Mouse (Mus musculus) spleen, adult 2 months (tissue): ENCODE results near the gene Anp32a.

ENCODE experiments used
- CTCF ChIP-seq: fragments of 200-500 bp; IDR thresholded peaks from 2 replicates; pipeline ENCODE4 v1.5.1; 2011; ENCODE audit warnings: mild to moderate bottlenecking, inconsistent platforms; ENCODE audit not compliant: insufficient read depth, insufficient read length, insufficient replicate concordance; ENCODE audit errors: extremely low read depth
- POLR2A ChIP-seq: fragments of 200-500 bp; IDR thresholded peaks from 2 replicates; pipeline ENCODE4 v1.6.1; 2011; ENCODE audit warnings: low read depth, low read length, inconsistent platforms

DNA sequence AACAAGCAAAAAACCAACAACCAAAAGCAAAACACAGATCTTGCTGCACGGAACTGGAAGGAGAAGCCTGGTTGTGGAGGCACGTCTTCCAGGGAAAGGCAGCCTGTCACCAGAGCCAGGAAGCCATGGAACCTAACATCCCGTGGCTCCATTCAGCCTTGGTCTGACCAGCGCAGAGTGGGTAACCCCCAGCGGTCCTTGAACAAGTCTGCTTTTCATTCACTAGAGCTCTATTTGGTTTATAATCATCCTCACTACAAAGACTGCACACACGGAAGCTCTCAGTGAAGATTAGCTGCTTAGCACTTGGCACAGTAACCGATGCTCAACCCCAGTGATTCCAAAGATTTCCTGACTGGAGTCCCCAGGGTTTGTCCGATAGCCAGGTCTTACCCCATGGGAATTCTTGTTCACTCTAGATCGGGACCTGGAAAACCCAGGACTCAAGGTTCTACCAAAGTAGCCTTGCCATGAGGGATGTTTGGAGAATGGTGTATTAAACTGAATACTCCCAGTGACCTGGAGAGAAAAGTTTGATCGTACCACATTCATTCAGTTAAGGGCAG lies 41.5 kb downstream of the Anp32a start:
- TF ChIP-seq CTCF (no peak), POLR2A (no peak)
